Mouse (Mus musculus): ENCODE results near the gene Trpv1.

DNA sequence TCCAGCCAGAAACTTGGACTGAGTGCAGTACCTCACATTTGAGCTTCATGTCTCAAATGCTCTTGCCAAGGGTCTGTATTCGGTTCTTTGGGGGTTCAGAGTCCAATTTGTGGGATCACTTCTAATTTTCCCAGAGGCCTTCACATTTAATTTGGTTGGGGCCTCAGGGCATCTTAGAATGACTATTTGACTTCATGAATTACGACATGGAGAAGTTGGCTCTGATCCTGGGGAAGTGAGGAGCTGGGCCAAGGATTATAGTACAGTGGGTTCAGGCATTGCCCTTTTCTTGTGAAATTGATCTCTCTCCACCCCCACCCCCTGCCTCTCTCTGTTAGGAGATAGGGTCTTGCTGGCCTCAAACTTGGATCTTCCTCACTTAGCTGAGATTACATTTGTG, 33.1 kb upstream of the Trpv1 start:
- no peak for TF ChIP-seq CTCF (IDR thresholded peaks at IDR 0.05; ENCODE audit: control insufficient read depth, insufficient read depth, insufficient replicate concordance, low read depth, low read length)
- TF ChIP-seq POLR2A (IDR thresholded peaks at IDR 0.05; ENCODE audit: control insufficient read depth, low read depth, low read length): no peak
